Mouse (Mus musculus) neural tube, embryonic 13.5 days (tissue): ENCODE measurements at regions not wholly inside any gene's neighbourhood (a gene's known extent, or its start where the extent isn't known, plus 50 kb on each side); places are given as distances from the start of the nearest gene placed in this dataset.
"Not testable (repeated sequence)": the region's sequence is repeated elsewhere in the genome, so short reads cannot be mapped to it uniquely, and the experiment has no call there.

ENCODE experiments used
- ATAC-seq: fragments of 200-750 bp; cut with Nextera tagmentation; 2 replicates; pipeline ENCODE4 v1.8.0; 2017; ENCODE audit warnings: low read depth, mild to moderate bottlenecking, moderate TSS enrichment, moderate library complexity
- H3K27ac ChIP-seq: fragments of 300-500 bp; sonication (generic); replicated peaks from 2 replicates; pipeline ENCODE4 v1.5.1; 2015; ENCODE audit warnings: moderate library complexity, mild to moderate bottlenecking, inconsistent platforms
- H3K27me3 ChIP-seq: fragments of 300-500 bp; sonication (generic); 2 replicates; pipeline ENCODE4 v1.6.1; 2015; ENCODE audit warnings: mild to moderate bottlenecking, inconsistent platforms
- H3K36me3 ChIP-seq: fragments of 300-500 bp; sonication (generic); 2 replicates; pipeline ENCODE4 v1.6.1; 2015; ENCODE audit warnings: mild to moderate bottlenecking, inconsistent platforms
- H3K4me1 ChIP-seq: fragments of 300-500 bp; sonication (generic); replicated peaks from 2 replicates; pipeline ENCODE4 v1.6.1; 2015; ENCODE audit warnings: inconsistent platforms
- H3K4me2 ChIP-seq: fragments of 300-500 bp; sonication (generic); 2 replicates; pipeline ENCODE4 v1.6.1; 2015; ENCODE audit warnings: inconsistent platforms, mild to moderate bottlenecking, moderate library complexity
- H3K4me3 ChIP-seq: fragments of 300-500 bp; sonication (generic); 2 replicates; pipeline ENCODE4 v1.5.1; 2015; ENCODE audit warnings: mild to moderate bottlenecking, inconsistent platforms
- H3K9ac ChIP-seq: fragments of 300-500 bp; sonication (generic); 2 replicates; pipeline ENCODE4 v1.6.1; 2015; ENCODE audit warnings: moderate library complexity, mild to moderate bottlenecking, inconsistent platforms
- H3K9me3 ChIP-seq: fragments of 300-500 bp; sonication (generic); 2 replicates; pipeline ENCODE4 v1.6.1; 2016; ENCODE audit warnings: inconsistent platforms
- WGBS: fragments of 180-500 bp; shearing (Covaris S2); methylation state at CpG from one replicate; pipeline ENCODE4 v1.1.7; 2015; 5-methylcytosine and 5-hydroxymethylcytosine counted together

- not testable (repeated sequence) for H3K4me1 ChIP-seq, H3K36me3 ChIP-seq
- WGBS: 91% methylated on average over 16 of the region's 16 CpGs
Measured at GRCm38 (mm10) chr4:145455573-145455972, 55.0 kb upstream of the Zfp990 start.

DNA sequence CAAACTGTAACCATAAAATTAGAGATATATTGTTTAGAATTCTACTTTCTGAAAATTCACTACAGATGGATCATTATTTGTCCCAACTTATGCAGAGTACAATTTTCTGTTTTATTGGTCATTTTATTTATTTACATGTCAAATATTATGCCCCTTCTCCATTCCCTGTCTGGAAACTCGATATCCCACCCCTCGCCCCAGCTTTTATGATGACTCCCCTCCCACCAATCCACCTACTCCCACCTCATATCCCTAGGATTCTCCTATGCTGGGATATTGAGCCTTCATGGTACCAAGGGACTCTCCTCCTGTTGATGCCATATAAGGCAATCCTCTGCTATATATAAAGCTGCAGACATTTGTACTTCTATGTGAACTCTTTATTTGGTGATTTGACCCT, 62.0 kb upstream of the Zfp990 start:
- WGBS: 76% methylated on average over 2 of the region's 2 CpGs
- Histone ChIP-seq H3K9me3 (peaks cover 31% of the 10 kb centered on the region), H3K27me3 (no peaks in the 10 kb centered on the region), H3K27ac (no peak overlapping the region), H3K4me1 (no peaks in the 10 kb centered on the region), H3K36me3 (no peaks in the 10 kb centered on the region), H3K4me2 (no peak overlapping the region), H3K4me3 (no peak overlapping the region), H3K9ac (no peak overlapping the region)
- no peak for ATAC-seq

More at GRCm38 (mm10) chr4:145455573-145455972, 55.0 kb upstream of the Zfp990 start:
- not testable (repeated sequence) for H3K4me2 ChIP-seq, ATAC-seq, H3K27me3 ChIP-seq, H3K9me3 ChIP-seq, H3K27ac ChIP-seq, H3K9ac ChIP-seq, H3K4me3 ChIP-seq

DNA sequence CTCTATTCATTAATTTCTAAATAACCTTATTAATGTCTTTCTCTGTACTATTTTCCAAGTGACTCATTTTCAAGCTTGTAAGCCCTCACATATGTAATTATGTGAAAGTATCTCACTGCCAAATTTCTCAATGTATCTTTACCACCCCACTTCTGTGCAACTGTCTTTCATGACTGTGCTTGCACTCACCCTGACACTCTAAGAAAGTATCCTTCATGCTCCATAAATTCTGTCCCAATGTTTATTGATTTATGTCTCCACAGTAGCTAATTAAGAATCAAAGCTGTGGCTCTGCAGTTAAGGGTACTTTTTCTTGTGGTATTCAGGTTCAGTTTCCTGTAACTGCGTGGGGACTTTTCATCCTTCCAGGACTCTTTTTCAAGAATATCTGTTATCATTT, 73.8 kb upstream of the Zfp990 start:
- 84% methylated on average over 1 of the region's 1 CpGs for WGBS
- peaks cover 52% of the 10 kb centered on the region for H3K9me3 ChIP-seq
- not testable (repeated sequence) for H3K4me2 ChIP-seq

GRCm38 (mm10) chr4:145434519-145434918, 76.0 kb upstream of the Zfp990 start:
- H3K36me3 ChIP-seq: no peaks in the 10 kb centered on the region
- no peak overlapping the region for H3K4me2 ChIP-seq
- H3K4me3 ChIP-seq: no peak overlapping the region
- no peak for ATAC-seq
- H3K4me1 ChIP-seq: no peaks in the 10 kb centered on the region
- peaks cover 43% of the 10 kb centered on the region for H3K9me3 ChIP-seq
- H3K27ac ChIP-seq: no peak overlapping the region
- H3K9ac ChIP-seq: no peak overlapping the region
- no peaks in the 10 kb centered on the region for H3K27me3 ChIP-seq
- 92% methylated on average over 1 of the region's 1 CpGs for WGBS

More for the DNA sequence above, 73.8 kb upstream of the Zfp990 start:
- not testable (repeated sequence) for H3K27me3 ChIP-seq, ATAC-seq, H3K27ac ChIP-seq, H3K9ac ChIP-seq, H3K4me1 ChIP-seq, H3K4me3 ChIP-seq, H3K36me3 ChIP-seq

- peaks cover 42% of the 10 kb centered on the region for H3K9me3 ChIP-seq
- WGBS: 70% methylated on average over 6 of the region's 6 CpGs
- no peak overlapping the region for H3K27ac ChIP-seq
- no peaks in the 10 kb centered on the region for H3K4me1 ChIP-seq
- no peaks in the 10 kb centered on the region for H3K27me3 ChIP-seq
- H3K36me3 ChIP-seq: no peaks in the 10 kb centered on the region
- H3K4me2 ChIP-seq: no peak overlapping the region
- H3K4me3 ChIP-seq: no peak overlapping the region
- no peak for ATAC-seq
- no peak overlapping the region for H3K9ac ChIP-seq
Measured at GRCm38 (mm10) chr4:145434071-145434470, 76.5 kb upstream of the Zfp990 start.

DNA sequence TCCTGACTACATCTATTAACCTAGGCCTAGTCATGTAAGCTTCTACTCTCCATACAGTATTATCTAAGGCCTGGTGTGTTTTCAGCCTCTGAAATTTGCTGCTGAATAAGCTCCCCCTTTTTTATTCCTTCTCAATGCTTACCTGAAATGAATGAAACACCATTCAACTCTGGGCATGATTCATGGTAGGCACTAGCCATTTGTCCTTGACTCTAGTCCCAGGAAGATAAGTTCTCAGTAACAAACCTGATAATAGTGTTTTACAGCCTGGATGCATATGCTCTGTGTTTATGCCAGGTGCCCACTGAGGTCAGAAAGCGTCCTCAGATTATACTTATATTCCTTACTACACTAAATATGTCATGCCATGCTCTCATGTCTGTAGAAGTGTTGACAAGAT, 77.3 kb upstream of the Zfp990 start:
- not testable (repeated sequence) for H3K4me2 ChIP-seq, H3K36me3 ChIP-seq, ATAC-seq, H3K4me1 ChIP-seq, H3K4me3 ChIP-seq, H3K27me3 ChIP-seq, H3K27ac ChIP-seq, H3K9ac ChIP-seq
- peaks cover 38% of the 10 kb centered on the region for H3K9me3 ChIP-seq
- 43% methylated on average over 1 of the region's 1 CpGs for WGBS

DNA sequence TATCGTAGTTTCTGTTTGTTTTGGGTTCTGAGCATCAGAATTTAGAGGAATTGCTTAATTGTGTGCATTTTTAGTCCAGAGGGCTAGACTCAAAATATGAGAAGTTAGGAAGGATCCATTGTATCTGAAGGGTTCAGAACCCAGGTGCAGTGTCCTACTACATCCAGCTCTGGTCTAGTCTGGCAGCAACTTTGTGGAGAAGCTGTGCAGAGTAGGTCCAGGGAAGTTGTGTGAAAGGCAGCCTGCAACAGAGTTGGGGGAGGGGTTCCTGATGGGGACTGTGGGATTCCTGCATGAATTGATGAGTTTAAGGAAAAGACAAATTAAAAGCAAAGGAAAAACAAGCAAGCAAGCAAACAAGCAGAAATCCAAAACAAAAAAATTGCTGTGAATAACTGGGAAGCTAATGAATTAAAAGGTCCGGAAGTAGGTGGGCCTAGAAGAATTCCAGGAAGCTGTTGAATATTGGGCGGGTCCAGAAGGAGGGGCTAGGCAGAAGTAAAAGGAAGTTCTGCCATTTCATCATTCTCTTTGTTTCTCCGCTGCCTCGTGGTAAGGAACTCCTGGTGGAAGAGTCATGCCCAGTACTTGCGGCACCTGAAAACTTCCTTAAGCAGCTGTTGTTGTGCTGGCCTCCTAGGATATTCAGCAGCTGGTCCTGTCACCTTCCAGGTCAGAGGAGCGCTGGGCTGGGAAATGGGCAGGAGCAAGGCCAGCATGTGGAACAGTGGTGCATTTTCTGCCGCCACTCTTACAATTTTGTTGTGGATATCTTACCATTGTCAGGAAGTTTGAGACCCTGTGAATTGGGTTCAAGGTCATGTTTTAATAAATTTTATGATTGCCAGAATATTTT, 78.4 kb upstream of the Zfp990 start:
- WGBS: 72% methylated on average over 8 of the region's 8 CpGs
- H3K27me3 ChIP-seq: no peaks in the 10 kb centered on the region
- ATAC-seq: no peak

GRCm38 (mm10) chr4:145417837-145418236, 92.7 kb upstream of the Zfp990 start:
- ATAC-seq, H3K27me3 ChIP-seq, H3K27ac ChIP-seq, H3K4me2 ChIP-seq, H3K4me1 ChIP-seq, H3K4me3 ChIP-seq, H3K9me3 ChIP-seq, H3K36me3 ChIP-seq, H3K9ac ChIP-seq: not testable (repeated sequence)
- WGBS: 57% methylated on average over 4 of the region's 4 CpGs

More for the DNA sequence above, 78.4 kb upstream of the Zfp990 start:
- no peaks in the 10 kb centered on the region for H3K36me3 ChIP-seq
- no peaks in the 10 kb centered on the region for H3K4me1 ChIP-seq
- no peak overlapping the region for H3K27ac ChIP-seq
- H3K9me3 ChIP-seq: peaks cover 38% of the 10 kb centered on the region
- no peak overlapping the region for H3K4me2 ChIP-seq
- H3K9ac ChIP-seq: no peak overlapping the region
- no peak overlapping the region for H3K4me3 ChIP-seq

DNA sequence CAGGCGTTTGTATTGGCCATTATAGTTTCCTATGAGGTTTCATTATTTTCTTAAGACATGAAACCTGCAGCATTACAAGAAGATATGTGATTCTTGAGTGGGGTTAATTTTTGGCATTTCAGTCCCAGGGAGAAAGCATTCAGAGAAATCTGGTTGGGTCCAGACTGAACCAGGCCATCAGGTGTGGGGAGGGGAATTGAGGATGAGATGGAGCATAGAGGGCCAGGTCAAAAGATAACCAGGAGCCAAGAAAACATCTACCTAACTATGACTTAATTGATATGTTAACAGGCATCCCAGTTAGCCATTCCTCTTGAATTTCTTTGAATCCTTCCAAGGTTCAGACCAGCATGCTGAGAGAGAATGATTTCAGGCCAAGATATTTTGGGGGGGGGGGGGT, 96.2 kb upstream of the Tnfrsf8 start:
- Histone ChIP-seq H3K4me2 (no peak overlapping the region), H3K9me3 (0 out of 2 replicates have a peak, but pooled peaks cover 5% of the 10 kb centered on the region), H3K4me1 (no peaks in the 10 kb centered on the region), H3K27me3 (no peaks in the 10 kb centered on the region), H3K4me3 (no peak overlapping the region), H3K36me3 (no peaks in the 10 kb centered on the region), H3K9ac (no peak overlapping the region), H3K27ac (no peak overlapping the region)
- no peak for ATAC-seq
- WGBS: 52% methylated on average over 1 of the region's 1 CpGs

DNA sequence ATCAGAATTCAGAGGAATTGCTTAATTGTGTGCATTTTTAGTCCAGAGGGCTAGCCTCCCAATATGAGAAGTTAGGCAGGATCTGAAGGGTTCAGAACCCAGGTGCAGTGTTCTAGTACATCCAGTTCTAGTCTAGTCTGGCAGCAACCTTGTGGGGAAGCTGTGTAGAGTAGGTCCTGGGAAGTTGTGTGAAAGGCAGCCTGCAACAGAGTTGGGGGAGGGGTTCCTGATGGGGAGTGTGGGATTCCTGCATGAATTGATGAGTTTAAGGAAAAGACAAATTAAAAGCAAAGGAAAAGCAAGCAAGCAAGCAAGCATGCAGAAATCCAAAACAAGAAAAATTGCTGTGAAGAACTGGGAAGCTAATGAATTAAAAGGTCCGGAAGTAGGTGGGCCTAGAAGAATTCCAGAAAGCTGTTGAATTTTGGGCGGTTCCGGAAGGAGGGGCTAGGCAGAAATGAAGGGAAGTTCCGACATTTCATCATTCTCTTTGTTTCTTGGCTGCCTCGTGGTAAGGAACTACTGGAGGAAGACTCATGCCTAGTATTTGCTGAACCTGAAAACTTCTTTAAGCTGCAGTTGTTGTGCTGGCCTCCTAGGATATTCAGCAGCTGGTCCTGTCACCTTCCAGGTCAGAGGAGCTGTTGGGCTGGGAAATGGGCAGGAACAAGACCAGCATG, 95.0 kb upstream of the Tnfrsf8 start:
- no peak overlapping the region for H3K4me2 ChIP-seq
- no peak for ATAC-seq
- H3K9ac ChIP-seq: no peak overlapping the region
- 87% methylated on average over 5 of the region's 5 CpGs for WGBS
- no peaks in the 10 kb centered on the region for H3K36me3 ChIP-seq
- H3K9me3 ChIP-seq: 0 out of 2 replicates have a peak, but pooled peaks cover 5% of the 10 kb centered on the region
- no peak overlapping the region for H3K4me3 ChIP-seq
- H3K27me3 ChIP-seq: no peaks in the 10 kb centered on the region
- no peak overlapping the region for H3K27ac ChIP-seq
- no peaks in the 10 kb centered on the region for H3K4me1 ChIP-seq

- H3K36me3 ChIP-seq, H3K9me3 ChIP-seq, H3K4me3 ChIP-seq, H3K27ac ChIP-seq, ATAC-seq, H3K9ac ChIP-seq, H3K4me1 ChIP-seq, H3K27me3 ChIP-seq, H3K4me2 ChIP-seq: not testable (repeated sequence)
- 49% methylated on average over 1 of the region's 1 CpGs for WGBS
Measured at GRCm38 (mm10) chr4:145406050-145406449, 91.1 kb upstream of the Tnfrsf8 start.

- WGBS: 79% methylated on average over 6 of the region's 6 CpGs
- H3K9me3 ChIP-seq, H3K9ac ChIP-seq, H3K4me3 ChIP-seq, H3K27ac ChIP-seq, H3K27me3 ChIP-seq, H3K4me2 ChIP-seq, ATAC-seq, H3K4me1 ChIP-seq, H3K36me3 ChIP-seq: not testable (repeated sequence)
Measured at GRCm38 (mm10) chr4:145404230-145404629, 89.3 kb upstream of the Tnfrsf8 start.
